Mouse (Mus musculus): ENCODE results near the gene Pdgfb. TPM values are rescaled to one million over a fixed set of nuclear protein-coding genes. Genes with fewer than 3 reads are reported as not detected.

The Pdgfb gene
- total and polyA plus RNA-seq, 2 experiments from 2014 or later: 3.5 to 32.2 TPM

- no peak overlapping the region for H3K9ac ChIP-seq (replicated peaks; ENCODE audit: low read depth, low read length)
- ATAC-seq (ENCODE audit: insufficient read depth, low read depth): no peak
- TF ChIP-seq CTCF (IDR thresholded peaks at IDR 0.05; ENCODE audit: low read depth) (no peak), EP300 (IDR thresholded peaks at IDR 0.05; ENCODE audit: low read depth) (no peak)
- H3K9me3 ChIP-seq (replicated peaks; ENCODE audit: control insufficient read depth, low read length): no peaks in the 10 kb centered on the region
- no peaks in the 10 kb centered on the region for H3K27me3 ChIP-seq (ENCODE audit: control insufficient read depth, insufficient read depth, low read length)
- H3K4me3 ChIP-seq (ENCODE audit: low read depth, low read length): no peak overlapping the region
- DNase-seq (ENCODE audit: low spot score): no peak
- H3K27ac ChIP-seq (ENCODE audit: low read depth): peak overlapping the region; percentile 5; the same call in 1 of the 2 replicates
- H3K4me2 ChIP-seq (ENCODE audit: low read depth, low read length): no peak overlapping the region
- H3K36me3 ChIP-seq (replicated peaks; ENCODE audit: control insufficient read depth, insufficient read depth, low read length): no peaks in the 10 kb centered on the region
- WGBS: 64% methylated on average over 4 of the region's 4 CpGs
- 0 out of 2 replicates have a peak, but pooled peaks cover under 1% of the 10 kb centered on the region for H3K4me1 ChIP-seq (ENCODE audit: control insufficient read depth, insufficient read depth)
These were observed 27.4 kb upstream of the Pdgfb start for GRCm38 (mm10) chr15:80042152-80042551.

GRCm38 (mm10) chr15:80038110-80038391 is 23.3 kb upstream of the Pdgfb start:
- no peak for ATAC-seq (ENCODE audit: insufficient read depth, low read depth)
- peak overlapping the region; percentile 61 for H3K27ac ChIP-seq (ENCODE audit: low read depth)
- no peak for TF ChIP-seq EP300 (IDR thresholded peaks at IDR 0.05; ENCODE audit: low read depth)

GRCm38 (mm10) chr15:80037255-80038109 is 22.7 kb upstream of the Pdgfb start:
- H3K27ac ChIP-seq (ENCODE audit: low read depth): peak overlapping the region; percentile 67
- no peaks in the 10 kb centered on the region for H3K27me3 ChIP-seq (ENCODE audit: control insufficient read depth, insufficient read depth, low read length)
- H3K4me3 ChIP-seq (ENCODE audit: low read depth, low read length): no peak overlapping the region
- TF ChIP-seq CTCF (IDR thresholded peaks at IDR 0.05; ENCODE audit: low read depth): no peak
- TF ChIP-seq EP300 (IDR thresholded peaks at IDR 0.05; ENCODE audit: low read depth): no peak
- DNase-seq (ENCODE audit: low spot score) (no peak), ATAC-seq (ENCODE audit: insufficient read depth, low read depth) (peak; percentile 70; the same call in 1 of the 2 replicates)
- no peak overlapping the region for H3K9ac ChIP-seq (replicated peaks; ENCODE audit: low read depth, low read length)
- no peaks in the 10 kb centered on the region for H3K9me3 ChIP-seq (replicated peaks; ENCODE audit: control insufficient read depth, low read length)
- H3K4me2 ChIP-seq (ENCODE audit: low read depth, low read length): no peak overlapping the region
- H3K4me1 ChIP-seq (ENCODE audit: control insufficient read depth, insufficient read depth): no peaks in the 10 kb centered on the region
- WGBS: 60% methylated on average over 11 of the region's 11 CpGs
- no peaks in the 10 kb centered on the region for H3K36me3 ChIP-seq (replicated peaks; ENCODE audit: control insufficient read depth, insufficient read depth, low read length)

More at GRCm38 (mm10) chr15:80038110-80038391, 23.3 kb upstream of the Pdgfb start:
- H3K9me3 ChIP-seq (replicated peaks; ENCODE audit: control insufficient read depth, low read length): no peaks in the 10 kb centered on the region
- DNase-seq (ENCODE audit: low spot score): no peak
- no peaks in the 10 kb centered on the region for H3K36me3 ChIP-seq (replicated peaks; ENCODE audit: control insufficient read depth, insufficient read depth, low read length)
- no peak overlapping the region for H3K4me3 ChIP-seq (ENCODE audit: low read depth, low read length)
- no peak overlapping the region for H3K4me2 ChIP-seq (ENCODE audit: low read depth, low read length)
- no peaks in the 10 kb centered on the region for H3K27me3 ChIP-seq (ENCODE audit: control insufficient read depth, insufficient read depth, low read length)
- no peaks in the 10 kb centered on the region for H3K4me1 ChIP-seq (ENCODE audit: control insufficient read depth, insufficient read depth)
- 83% methylated on average over 2 of the region's 2 CpGs for WGBS
- H3K9ac ChIP-seq (replicated peaks; ENCODE audit: low read depth, low read length): no peak overlapping the region

- Histone ChIP-seq H3K27ac (ENCODE audit: low read depth) (no peak overlapping the region), H3K9ac (replicated peaks; ENCODE audit: low read depth, low read length) (no peak overlapping the region), H3K4me3 (ENCODE audit: low read depth, low read length) (no peak overlapping the region), H3K9me3 (replicated peaks; ENCODE audit: control insufficient read depth, low read length) (0 out of 2 replicates have a peak, but pooled peaks cover 3% of the 10 kb centered on the region), H3K36me3 (replicated peaks; ENCODE audit: control insufficient read depth, insufficient read depth, low read length) (no peaks in the 10 kb centered on the region), H3K27me3 (ENCODE audit: control insufficient read depth, insufficient read depth, low read length) (no peaks in the 10 kb centered on the region), H3K4me2 (ENCODE audit: low read depth, low read length) (no peak overlapping the region), H3K4me1 (ENCODE audit: control insufficient read depth, insufficient read depth) (no peaks in the 10 kb centered on the region)
- ATAC-seq (ENCODE audit: insufficient read depth, low read depth): no peak
- TF ChIP-seq CTCF (IDR thresholded peaks at IDR 0.05; ENCODE audit: low read depth) (no peak), EP300 (IDR thresholded peaks at IDR 0.05; ENCODE audit: low read depth) (no peak)
- WGBS: 84% methylated on average over 6 of the region's 6 CpGs
- DNase-seq (ENCODE audit: low spot score): no peak
These were observed 20.6 kb upstream of the Pdgfb start for GRCm38 (mm10) chr15:80035341-80035885.

GRCm38 (mm10) chr15:80034913-80035312 is 20.1 kb upstream of the Pdgfb start:
- Histone ChIP-seq H3K4me3 (ENCODE audit: low read depth, low read length) (no peak overlapping the region), H3K27me3 (ENCODE audit: control insufficient read depth, insufficient read depth, low read length) (no peaks in the 10 kb centered on the region), H3K9me3 (replicated peaks; ENCODE audit: control insufficient read depth, low read length) (0 out of 2 replicates have a peak, but pooled peaks cover 3% of the 10 kb centered on the region), H3K4me1 (ENCODE audit: control insufficient read depth, insufficient read depth) (no peaks in the 10 kb centered on the region), H3K4me2 (ENCODE audit: low read depth, low read length) (no peak overlapping the region), H3K36me3 (replicated peaks; ENCODE audit: control insufficient read depth, insufficient read depth, low read length) (no peaks in the 10 kb centered on the region), H3K9ac (replicated peaks; ENCODE audit: low read depth, low read length) (no peak overlapping the region), H3K27ac (ENCODE audit: low read depth) (no peak overlapping the region)
- TF ChIP-seq CTCF (IDR thresholded peaks at IDR 0.05; ENCODE audit: low read depth) (no peak), EP300 (IDR thresholded peaks at IDR 0.05; ENCODE audit: low read depth) (no peak)
- ATAC-seq (ENCODE audit: insufficient read depth, low read depth): no peak
- no peak for DNase-seq (ENCODE audit: low spot score)

Measured in heart, postnatal 0 days (tissue).